Mouse (Mus musculus) left cerebral cortex, postnatal 36 days (tissue): Measurements from ENCODE around the gene Tomm7. TPM values are rescaled to one million over a fixed set of nuclear protein-coding genes. Genes with fewer than 3 reads are reported as not detected.
"Not testable (repeated sequence)": the region's sequence is repeated elsewhere in the genome, so short reads cannot be mapped to it uniquely, and the experiment has no call there.

Experiments
- DNase-seq, 2 experiments: peaks; one replicate each; pipeline ENCODE4 v3.0.0; 2021 to 2022; ENCODE audit warnings: low spot score in 2 of 2, mixed read lengths in 1 of 2
- intact Hi-C: fragments of 180-260 bp; cut with DNase I; formaldehyde crosslinking; loops from one replicate; pipeline ENCODE4 v1.15.1; 2025
- total RNA-seq, 2 experiments: library from RNA; stranded (reverse); gene quantifications; 2 replicates each; pipeline ENCODE4 v1.2.3; 2021

Tomm7 gene
- 10 to 100 TPM; 77.6 to 86.2 TPM for total RNA-seq

DNA sequence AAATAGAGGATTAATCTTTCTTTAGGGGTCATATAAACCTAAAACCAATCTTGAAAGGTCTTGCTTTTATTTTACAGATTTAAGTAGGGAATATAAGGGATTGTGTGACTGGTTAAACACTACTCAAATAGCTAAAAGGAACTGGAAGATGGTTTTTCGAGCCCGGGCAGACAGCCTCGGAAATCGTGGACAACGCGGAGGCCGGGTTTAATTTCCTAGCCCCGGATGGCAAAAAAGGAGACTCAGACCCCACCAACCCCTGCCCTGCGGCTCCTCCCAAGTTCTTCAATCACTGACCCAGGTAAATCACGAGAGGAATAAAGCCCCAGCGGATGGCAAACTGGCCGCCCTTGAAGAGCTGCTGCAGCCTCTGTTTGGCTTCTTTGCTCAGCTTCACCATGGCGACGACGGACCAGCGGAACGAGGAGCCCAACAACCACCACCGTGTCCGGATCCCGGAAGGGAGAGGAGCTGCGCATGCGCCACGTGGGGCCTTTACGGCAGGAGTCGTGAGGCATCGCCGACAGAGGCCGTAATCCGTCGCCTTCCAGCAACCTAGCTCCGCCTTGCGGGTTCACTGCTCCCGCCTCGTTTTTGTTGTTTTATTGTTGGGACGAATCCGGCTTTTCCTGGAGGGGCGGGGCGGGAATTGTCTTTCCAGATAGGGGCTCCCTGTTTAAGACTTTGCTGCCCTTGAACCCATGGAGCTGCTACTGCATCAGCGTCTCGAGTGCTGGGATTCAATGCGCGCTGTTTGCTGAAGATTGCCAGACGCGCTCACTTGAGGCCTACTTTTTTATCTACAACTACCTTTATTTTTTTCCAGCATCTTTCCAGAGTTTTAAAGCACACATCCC lies at the start of gene Tomm7:
Tomm7 (minus strand) TSS at position 488 of the 857 bp plus-strand sequence.
- DNase-seq: peak; percentile 97
- intact Hi-C loops: no loop called here

DNA sequence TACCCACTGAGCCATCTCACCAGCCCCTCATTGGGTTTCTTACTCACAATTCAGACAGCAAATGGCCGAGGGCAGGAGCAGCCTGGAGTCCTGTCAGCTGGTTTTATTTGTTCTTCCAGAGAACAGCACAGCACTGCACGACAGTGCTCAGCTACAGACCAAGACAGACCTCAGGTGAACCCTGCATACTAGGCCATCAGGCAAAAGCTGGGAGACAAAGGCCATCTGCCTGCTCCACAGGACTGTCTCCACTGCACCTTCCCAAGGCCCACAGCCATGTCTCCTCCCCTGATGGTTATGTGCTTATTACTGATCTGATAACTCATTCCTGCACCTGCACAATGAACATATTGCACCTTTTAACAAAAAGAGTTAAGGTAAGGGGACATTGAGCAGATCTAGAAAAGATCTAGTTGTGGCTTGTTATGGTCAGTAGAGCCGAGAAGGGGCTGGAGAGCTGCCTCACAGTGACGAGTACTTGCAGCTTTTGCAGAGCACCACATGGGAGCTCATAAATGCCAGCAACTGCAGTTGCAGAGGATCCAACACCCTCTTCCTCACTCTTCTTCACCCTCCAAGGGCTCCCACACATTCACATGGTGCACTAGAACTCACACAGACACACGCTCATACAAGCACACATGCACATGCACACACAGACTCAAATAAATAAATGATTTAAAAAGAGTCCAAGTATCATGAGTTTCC lies 49.3 kb upstream of the Tomm7 start:
- no peak for DNase-seq
- intact Hi-C loops: no loop called here

DNA sequence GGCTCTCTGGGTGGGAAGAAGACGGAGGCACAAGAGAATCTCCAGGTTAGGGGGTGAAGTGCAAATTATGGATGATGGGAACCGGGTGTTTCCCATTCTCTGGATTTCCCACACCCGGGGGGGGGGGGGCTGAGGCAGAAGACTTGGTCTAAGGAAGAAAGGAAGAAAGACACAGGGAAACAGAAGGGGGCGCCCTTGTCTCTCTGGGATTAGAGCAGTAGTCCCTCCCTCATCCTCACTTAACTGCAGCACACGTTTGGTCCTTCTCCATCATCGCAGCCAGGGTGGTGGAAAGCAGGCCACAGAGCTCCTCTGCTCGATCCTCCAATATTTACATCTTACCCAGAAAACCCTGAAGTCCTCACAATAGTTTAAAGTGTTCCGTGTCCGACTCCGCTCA lies 46.8 kb upstream of the Tomm7 start:
- intact Hi-C loops: loop anchor here (1.0 kb wide), 1 partner anchor 187 kb away; no protein-coding TSS in a partner anchor
- peak; percentile 33 to 58 for DNase-seq

DNA sequence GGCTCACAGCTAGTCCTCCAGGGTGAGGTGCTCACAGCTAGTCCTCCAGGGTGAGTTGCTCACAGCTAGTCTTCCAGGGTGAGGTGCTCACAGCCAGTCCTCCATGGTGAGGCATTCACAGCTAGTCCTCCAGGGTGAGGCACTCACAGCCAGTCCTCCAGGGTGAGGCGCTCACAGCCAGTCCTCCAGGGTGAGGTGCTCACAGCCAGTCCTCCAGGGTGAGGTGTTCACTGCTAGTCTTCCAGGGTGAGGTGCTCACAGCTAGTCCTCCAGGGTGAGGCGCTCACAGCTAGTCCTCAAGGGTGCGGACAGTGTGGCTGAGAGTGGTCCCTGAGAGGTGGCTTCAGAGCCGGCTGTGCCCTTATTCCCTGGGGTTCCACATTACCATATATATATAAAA lies 45.5 kb upstream of the Tomm7 start:
- no peak for DNase-seq
- intact Hi-C loops: no loop called here

DNA sequence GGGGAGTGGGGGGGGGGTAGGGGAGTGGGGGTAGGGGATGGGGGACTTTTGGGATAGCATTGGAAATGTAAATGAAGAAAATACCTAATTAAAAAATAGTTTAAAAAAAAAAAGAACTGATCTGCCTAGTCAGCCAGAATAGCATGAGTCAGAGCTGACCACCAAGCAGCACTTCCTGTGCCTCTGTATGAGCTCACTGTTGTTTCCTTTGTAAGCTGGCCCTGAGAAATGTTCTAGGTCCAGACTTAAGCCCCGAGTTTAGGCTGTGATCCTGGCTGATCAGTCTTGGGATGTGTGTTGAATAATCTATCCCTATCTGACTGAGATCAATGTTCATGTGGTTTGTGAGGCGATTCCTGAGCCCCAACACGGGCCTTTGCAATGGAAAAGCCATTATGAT lies 43.1 kb upstream of the Tomm7 start:
- DNase-seq: no peak
- intact Hi-C loops: no loop called here

DNA sequence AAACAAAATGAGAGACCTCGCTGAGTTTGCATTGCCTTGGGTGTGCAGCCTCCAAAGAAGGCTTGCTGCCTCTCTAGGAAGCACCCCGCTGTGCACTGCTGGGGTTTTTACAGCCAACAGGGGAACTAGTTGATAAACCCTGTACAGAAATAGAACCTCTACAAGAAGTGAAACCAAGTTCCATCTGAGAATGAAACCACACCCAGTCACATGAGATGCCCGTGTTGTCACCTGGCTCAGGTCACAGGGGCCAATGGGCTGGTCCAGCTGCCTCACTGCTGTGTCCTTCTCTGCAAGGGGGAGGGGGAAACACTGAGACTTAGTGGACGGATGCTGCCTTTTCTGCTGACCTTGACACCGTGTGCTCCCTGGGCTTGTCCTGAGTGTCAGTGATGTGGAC lies 30.5 kb upstream of the Tomm7 start:
- intact Hi-C loops: no loop called here
- no peak for DNase-seq

DNA sequence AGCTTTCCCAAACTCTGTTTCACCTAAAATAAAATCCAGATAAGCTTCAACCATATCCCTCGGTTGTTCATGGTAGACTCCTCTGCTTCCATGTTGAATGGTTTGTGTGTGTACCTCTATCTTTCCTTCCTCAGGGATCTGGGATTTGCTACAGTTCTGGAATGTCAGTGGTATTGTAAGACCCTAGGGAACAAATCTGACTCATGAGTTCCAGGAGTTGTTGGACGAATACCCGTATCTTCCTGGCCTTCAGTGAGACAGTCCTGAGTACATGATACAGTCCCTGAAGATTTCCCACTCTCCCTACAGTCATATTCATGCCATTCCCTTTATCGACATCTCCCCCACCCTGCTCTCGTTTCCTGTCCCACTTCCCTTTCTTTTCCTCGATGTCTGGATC lies 28.6 kb upstream of the Tomm7 start:
- no peak for DNase-seq
- intact Hi-C loops: no loop called here

DNA sequence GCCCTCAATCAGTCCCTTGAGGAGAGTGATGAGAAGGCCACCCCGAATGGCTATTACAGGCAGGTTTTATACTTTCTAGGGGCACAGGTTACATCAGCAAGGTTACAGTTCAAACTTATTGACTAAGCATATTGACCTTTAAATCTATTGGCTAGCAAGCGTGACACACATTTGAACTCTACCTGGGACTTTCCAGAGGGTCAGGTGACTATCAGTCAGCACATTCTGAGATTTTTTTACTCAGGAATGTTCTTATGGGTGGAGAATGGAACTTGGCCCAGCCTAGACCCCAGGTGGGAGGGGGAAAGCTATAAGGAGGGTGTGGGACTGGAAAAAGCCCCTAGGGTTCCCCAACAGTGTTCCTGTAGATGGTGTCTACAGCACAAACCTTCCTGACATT lies 27.4 kb upstream of the Tomm7 start:
- DNase-seq, intact Hi-C loops: not testable (repeated sequence)

DNA sequence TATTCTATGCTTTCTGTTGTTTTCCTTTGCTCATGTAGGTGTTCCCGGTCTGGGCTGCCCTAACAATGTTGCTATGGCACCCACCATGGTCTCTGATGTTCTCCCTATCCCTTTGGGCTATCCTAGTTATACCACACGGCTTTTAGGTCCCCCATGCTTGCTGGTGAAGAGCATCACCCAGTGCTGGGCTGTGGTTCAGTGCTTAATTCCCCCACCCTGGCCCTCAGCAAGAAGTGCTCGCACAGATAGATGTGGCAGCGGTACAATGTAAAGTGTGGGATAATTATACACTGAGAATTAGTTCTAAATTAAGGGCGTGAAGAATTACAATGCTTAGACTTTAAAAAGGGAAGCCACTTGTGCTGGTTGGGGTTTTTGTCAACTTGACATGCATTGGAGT lies 22.0 kb upstream of the Tomm7 start:
- intact Hi-C loops: no loop called here
- DNase-seq: no peak

DNA sequence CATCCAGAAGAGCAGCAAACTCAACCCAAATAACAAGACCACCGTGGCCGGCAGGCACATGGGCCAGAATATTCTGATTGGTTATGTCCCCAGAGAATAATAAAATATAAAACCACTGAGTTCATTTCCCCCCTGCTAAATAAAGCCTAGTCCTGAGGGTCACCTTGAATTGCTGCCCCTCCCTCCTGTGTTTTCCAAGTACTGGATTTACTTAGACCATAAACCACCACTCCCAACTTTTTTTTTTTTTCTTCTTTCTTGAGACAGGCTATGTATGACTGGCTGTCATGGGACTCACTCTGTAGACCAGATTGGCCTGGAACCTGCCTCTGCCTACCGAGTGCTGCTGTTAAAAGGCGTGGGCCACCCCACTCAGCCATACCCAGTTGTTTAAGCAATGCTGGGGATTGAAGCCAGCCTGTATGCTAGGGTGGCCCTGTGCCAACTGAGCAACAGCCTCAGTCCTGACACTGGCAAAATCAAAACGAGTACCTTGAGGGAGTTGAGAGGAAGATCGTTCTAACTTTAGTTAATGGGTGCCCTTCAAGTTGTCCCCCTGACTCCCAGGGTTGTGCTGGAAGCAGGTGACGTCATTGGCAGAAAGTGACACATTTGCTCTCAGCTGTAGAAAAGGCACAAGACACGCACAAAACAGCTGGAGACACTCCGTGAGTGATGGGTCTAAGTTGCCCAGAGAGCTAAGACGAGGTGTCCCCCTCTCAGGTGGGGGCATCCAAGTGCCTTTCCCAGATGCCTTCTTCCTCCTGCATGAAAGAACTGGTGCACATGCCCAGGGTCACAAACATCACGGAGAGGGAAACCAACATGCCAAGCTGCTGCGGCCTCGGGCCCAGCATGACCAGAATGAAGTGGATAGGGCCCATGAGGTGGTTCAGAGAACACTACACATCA lies 20.3 kb upstream of the Tomm7 start:
- no peak for DNase-seq
- intact Hi-C loops: no loop called here

DNA sequence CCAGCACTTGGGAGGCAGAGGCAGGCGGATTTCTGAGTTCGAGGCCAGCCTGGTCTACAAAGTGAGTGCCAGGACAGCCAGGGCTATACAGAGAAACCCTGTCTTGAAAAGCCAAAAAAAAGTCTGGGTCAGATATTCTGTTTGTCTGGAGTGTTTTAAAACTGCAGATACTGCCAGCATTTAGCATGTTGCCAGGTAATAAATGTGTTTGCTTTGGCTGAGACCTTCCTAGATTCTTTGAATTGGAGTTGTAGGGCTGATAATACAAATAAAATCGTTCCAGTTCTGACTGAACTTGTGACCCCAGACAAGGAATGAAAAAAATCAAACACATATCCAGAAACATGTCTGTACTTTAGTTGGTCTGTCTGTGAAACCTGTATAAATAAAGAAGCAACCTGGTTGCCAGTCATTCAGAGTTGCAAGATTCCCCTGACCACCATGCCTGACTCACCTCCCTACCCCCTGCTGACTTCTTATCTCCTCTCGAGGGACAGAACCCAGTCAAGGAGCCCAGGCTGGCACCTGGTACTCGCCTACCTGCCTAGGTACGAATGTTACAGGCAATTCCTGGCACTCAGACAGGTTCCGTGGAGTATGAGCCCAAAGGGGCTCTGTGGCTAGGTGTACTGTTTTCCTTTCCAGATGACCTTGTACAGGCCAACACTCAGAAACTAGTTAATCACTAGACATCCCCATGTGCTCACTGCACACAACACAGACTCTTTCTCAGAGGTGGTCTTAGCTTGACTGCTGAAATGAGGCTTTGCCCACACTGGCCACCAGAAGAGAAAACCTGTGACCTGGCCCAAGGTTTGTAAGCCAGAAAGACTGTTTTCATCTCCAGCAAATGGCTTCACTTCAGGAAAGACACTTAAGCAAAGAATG lies 19.4 kb upstream of the Tomm7 start:
- intact Hi-C loops: no loop called here
- DNase-seq: no peak

DNA sequence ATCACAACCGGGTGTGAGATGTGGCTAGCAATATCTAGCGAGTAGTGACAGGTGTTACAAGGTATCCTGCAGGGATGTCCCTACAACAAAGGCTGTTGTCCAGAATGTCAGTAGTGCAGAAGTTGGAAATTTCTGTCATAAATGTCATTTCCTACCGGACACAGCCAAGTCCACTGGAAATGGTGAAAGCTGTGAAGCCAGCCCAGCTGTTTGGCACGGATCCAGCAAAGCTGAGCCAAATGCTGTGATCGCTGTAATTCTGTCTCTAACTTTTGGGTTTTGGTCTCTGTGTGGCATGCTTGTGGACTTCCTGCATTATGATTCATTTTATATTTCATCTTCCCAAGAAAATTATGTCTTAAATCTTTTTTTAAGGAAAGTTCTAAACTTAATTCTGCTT lies 18.3 kb upstream of the Tomm7 start:
- DNase-seq: no peak
- intact Hi-C loops: no loop called here

DNA sequence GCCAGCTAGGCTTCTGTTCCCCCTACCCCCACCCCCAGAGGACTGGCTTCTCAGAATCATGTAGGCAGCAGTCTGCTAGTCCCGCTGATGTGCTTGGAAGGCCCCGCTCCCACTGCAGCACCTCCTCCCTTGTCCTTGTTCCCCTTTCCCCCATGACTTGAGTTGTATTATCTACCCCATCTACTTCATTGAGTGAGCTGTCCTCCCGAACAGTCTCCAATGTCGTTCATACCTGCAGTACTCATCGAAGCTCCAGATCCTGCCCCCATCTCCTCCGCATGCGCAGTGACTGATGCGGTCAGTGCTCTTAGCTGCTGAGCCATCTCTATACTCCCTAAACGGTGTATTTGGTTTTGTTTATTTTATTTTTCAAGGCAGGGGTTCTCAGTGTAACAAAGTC lies 17.8 kb upstream of the Tomm7 start:
- intact Hi-C loops: no loop called here
- no peak for DNase-seq

DNA sequence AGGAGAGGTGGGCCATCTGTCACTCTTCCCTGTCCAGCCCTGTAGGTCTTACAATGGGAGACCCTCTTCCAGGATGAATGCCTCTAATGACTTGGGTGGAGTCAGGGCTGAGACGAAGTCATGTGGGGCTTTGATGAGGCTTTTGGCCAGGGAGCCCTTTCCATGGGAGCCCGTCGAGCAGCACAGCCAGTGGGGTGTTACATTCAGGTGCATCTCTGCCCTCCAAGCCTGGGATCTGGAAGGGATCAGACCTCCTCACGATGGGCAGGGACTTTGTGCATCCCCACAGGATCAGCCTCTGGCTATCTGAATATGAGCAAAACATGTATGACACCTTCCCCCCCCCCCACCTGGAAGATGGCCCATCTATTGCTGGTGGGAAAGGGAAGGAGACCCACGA lies 15.9 kb upstream of the Tomm7 start:
- intact Hi-C loops: loop anchor here (5.0 kb wide), 1 partner anchor 217 kb away; no protein-coding TSS in a partner anchor

DNA sequence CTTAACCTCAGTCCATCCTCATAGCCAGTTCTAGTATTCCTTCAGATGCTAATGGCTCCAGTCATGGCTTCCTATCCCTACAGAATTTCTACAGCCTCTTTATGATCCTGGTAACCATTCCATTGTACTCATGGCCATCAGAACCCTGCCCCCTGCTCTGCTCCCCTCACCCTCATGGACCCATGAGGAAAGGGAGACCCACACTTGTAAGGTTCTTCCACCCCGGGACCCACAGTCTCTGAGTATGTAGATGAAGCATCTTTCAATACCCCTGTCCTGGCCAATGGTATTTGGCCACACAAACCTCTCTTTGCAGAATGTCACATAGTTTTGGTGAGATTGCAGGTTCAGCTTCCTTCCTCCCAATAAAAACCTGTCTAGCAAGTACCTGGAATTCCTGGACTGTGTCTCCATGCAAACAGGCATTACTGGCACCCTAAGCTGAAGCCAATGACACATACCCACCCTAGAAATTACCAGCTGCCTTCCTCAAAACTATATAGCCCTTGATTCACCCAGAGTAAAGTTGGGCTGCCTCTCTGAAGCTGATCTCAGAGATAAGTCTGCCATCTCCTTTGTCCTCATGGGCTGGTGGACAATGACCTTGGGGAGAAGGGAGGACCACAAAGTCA lies 15.2 kb upstream of the Tomm7 start:
- no peak for DNase-seq
- intact Hi-C loops: loop anchor here (5.0 kb wide), 1 partner anchor 218 kb away; no protein-coding TSS in a partner anchor

More for the DNA sequence above, 15.9 kb upstream of the Tomm7 start:
- no peak for DNase-seq

DNA sequence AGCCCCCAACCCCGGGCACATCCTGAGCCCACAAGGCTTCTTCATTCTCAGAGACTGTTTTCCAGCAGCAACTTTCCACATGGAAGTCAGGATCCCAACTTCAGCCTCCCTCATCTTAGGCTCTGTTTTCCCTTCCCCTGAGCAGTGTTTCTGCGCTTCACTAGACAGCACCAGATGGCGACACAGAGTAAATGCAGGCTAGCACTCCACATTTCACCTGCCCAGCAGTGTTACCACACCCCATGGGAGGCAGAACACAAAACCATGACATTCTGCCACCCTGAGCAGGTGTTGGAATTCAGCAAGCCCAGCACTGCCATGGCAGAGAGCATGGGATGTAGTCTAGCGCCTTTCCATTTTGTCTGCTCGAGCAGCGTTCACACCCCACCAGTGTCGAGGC lies 14.7 kb upstream of the Tomm7 start:
- intact Hi-C loops: loop anchor here (5.0 kb wide), 1 partner anchor 219 kb away; no protein-coding TSS in a partner anchor
- no peak for DNase-seq

DNA sequence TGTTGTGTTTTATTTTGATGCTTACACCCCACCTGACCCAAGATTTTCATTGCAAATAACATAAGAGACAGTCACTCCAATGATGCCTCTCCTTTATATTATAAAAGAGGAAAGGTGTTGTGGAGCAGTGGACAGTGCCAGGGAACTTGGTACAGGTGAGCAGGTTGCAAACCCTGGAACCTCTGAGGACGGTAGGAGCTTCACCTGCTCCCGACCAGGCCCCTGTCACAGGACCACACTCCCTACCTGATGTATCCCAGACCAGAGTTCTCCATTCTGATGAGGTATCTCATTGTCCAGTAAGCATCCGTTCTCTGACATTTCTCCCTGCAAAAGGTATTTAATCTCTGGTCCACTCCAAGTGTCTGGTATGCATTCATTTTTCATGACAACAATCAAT lies 14.0 kb upstream of the Tomm7 start:
- intact Hi-C loops: loop anchor here (5.0 kb wide), 1 partner anchor 219 kb away; no protein-coding TSS in a partner anchor
- no peak for DNase-seq

DNA sequence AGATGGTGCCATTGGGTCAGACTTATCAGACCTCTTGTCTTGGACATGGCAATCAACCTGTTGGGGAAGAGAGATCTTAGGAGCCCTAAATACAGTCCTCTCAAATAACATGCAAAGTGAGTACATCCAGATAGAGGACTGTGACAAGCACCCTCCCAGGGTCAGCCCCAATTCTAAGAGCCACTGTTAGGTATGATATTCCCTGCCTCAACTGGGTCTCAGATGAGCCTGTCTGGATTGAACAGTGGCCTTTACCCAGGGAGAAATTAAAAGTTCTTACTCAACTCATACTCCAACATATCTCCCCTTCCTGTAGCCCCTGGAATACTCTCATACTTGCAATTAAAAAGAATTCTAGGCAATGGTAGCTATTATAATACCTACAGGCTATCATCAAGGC lies 13.2 kb upstream of the Tomm7 start:
- intact Hi-C loops: loop anchor here (5.0 kb wide), 1 partner anchor 220 kb away; no protein-coding TSS in a partner anchor
- no peak for DNase-seq
